Mouse (Mus musculus) left cerebral cortex, adult 2 months (tissue): ENCODE measurements around the gene Tmem161a. TPM values are rescaled to one million over a fixed set of nuclear protein-coding genes. Genes with fewer than 3 reads are reported as not detected.

Experiments used
- DNase-seq, 2 experiments: peaks; one replicate each; pipeline ENCODE4 v3.0.0; 2021 to 2022; ENCODE audit warnings: low spot score in 2 of 2, mixed read lengths in 1 of 2; ENCODE audit errors: extremely low spot score in 1 of 2
- H3K27ac ChIP-seq: fragments of 200-600 bp; 2 replicates; pipeline ENCODE4 v1.8.1; 2022
- H3K4me3 ChIP-seq: fragments of 200-600 bp; 2 replicates; pipeline ENCODE4 v1.8.1; 2022
- CTCF ChIP-seq: fragments of 200-600 bp; IDR thresholded peaks from 2 replicates; pipeline ENCODE4 v1.8.1; 2022; ENCODE audit warnings: antibody characterized with exemption, mild to moderate bottlenecking, moderate library complexity
- intact Hi-C: fragments of 180-260 bp; cut with DNase I; formaldehyde crosslinking; loops from one replicate; pipeline ENCODE4 v1.15.1; 2025
- total RNA-seq, 2 experiments: library from RNA; stranded (reverse); gene quantifications; 2 replicates each; pipeline ENCODE4 v1.2.3; 2021

Tmem161a gene
- total RNA-seq, 2 experiments from 2014 or later, result 46.1 to 52.1 TPM

DNA sequence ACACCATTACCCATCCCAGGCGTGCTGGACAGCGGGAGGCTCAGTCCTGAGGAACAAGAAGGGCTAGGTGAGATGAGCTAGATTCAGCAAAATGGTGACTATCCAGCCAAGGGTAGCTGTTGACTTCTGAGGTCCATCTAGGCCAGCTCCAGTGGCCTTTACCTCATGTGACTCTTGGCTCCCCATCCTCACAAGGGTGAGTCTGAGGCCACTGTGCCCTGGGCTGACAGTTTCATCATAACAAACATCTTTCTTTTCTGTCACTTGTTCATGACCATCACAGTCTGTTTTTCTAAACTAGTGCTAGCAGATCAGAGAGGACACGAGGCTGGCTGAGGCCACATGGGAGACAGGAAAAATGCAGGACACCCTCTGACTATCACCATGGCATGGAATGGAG, 22.0 kb downstream of the Tmem161a start:
- intact Hi-C loops, result no loop called here
- Histone ChIP-seq H3K27ac (no peak overlapping the region), H3K4me3 (no peak overlapping the region)
- DNase-seq, result no peak
- no peak for TF ChIP-seq CTCF

DNA sequence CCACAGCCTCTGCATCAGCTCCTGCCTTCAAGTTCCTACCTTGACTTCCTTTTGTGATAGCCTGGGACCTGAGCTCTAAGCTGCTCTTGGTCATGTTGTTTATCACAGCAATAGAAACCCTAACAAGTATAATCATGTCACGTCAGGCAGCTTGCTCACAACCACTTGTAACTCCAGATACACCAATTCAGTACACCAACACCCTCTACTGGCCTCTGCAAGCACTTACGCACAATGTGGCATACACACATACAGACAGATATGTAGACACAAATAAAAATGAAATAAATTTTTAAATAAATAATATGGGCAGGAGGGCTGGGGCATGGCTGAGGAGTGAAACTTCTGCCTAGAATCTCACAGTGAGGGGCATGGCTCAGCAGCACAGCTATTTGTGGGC, 23.6 kb downstream of the Tmem161a start:
- Histone ChIP-seq H3K4me3 (no peak overlapping the region), H3K27ac (no peak overlapping the region)
- TF ChIP-seq CTCF, result no peak; the same call in 1 of the 2 replicates
- DNase-seq, result no peak
- intact Hi-C loops, result no loop called here

- DNase-seq, result no peak
- intact Hi-C loops, result no loop called here
- H3K27ac ChIP-seq, result no peak overlapping the region
- H3K4me3 ChIP-seq, result no peak overlapping the region
- TF ChIP-seq CTCF, result no peak
Measured at GRCm38 (mm10) chr8:70197603-70198002, 25.4 kb downstream of the Tmem161a start.

- Histone ChIP-seq H3K27ac (peak overlapping the region; percentile 36), H3K4me3 (no peak overlapping the region)
- TF ChIP-seq CTCF, result peak; percentile 57
- intact Hi-C loops, result loop anchor here (1.0 kb wide), 1 partner anchor 23 kb away; no protein-coding TSS in a partner anchor
- peak; percentile 28 to 34 for DNase-seq
Measured at GRCm38 (mm10) chr8:70200098-70200681, 28.0 kb downstream of the Tmem161a start.

DNA sequence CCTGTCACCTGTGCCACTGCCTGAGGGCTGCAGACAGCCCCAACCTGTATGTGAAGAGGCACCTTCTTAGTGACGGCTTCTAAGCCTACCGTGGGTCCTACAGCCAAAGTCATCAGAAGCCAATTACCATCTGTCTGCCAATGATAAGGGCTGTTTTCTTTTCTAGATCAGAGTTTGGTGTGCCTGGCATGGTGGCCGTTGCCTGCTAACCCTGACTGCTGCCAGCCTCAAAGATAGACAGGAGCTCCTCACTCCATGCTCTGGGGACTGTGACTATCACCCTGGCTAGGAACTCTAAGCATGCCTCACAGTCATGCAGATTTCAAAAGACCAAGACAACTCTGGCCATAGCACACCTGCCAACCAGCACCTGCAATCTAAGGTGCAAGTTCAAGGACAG, 29.3 kb downstream of the Tmem161a start:
- intact Hi-C loops, result no loop called here
- Histone ChIP-seq H3K4me3 (no peak overlapping the region), H3K27ac (no peak overlapping the region)
- TF ChIP-seq CTCF, result no peak
- DNase-seq, result no peak

- no peak for TF ChIP-seq CTCF
- intact Hi-C loops, result no loop called here
- no peak for DNase-seq
- H3K4me3 ChIP-seq, result no peak overlapping the region
- peak overlapping the region; percentile 45 for H3K27ac ChIP-seq
Measured at GRCm38 (mm10) chr8:70203072-70203471, 30.9 kb downstream of the Tmem161a start.

DNA sequence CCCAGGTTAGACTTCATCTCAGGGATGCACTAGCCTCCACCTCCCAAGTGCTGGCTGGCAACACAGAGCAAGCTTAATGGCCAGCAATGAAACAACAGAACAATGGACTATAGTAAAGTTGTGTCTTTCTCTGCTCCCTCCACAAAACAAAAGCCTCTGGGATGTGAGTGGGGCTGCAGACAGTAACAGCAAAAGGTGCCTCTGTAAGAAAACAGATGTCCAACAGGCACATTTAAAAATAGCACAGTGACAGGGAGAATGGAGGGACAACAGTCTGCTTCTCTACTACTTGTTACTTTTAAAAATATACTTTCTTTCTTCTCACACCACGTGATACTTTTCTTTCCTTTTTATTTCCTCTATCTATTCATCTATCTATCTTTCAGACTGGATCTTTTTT, 32.6 kb downstream of the Tmem161a start:
- no peak for TF ChIP-seq CTCF
- H3K4me3 ChIP-seq, result no peak overlapping the region
- intact Hi-C loops, result no loop called here
- no peak overlapping the region for H3K27ac ChIP-seq
- DNase-seq, result no peak

DNA sequence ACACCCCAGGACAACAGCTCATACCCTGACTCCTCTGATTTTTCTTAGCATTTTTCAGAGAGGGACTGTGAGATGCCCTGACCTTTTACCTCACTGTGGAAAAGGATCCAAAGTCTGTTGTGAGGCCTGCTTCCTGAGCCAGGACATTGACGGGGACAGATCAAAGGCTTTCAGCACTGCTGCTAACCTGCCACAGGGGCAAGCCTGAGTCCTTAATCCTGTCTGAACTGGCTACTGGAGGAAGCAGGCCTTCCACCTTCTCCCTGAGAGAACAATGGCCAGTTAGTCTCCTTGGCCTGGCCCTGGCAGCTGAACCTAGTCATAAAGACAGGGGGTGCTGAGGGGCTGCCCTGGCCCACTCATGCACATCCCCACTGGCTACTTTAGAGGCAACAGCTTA, 36.0 kb downstream of the Tmem161a start:
- TF ChIP-seq CTCF, result no peak; the same call in 1 of the 2 replicates
- Histone ChIP-seq H3K4me3 (no peak overlapping the region), H3K27ac (no peak overlapping the region)
- intact Hi-C loops, result no loop called here
- DNase-seq, result no peak

DNA sequence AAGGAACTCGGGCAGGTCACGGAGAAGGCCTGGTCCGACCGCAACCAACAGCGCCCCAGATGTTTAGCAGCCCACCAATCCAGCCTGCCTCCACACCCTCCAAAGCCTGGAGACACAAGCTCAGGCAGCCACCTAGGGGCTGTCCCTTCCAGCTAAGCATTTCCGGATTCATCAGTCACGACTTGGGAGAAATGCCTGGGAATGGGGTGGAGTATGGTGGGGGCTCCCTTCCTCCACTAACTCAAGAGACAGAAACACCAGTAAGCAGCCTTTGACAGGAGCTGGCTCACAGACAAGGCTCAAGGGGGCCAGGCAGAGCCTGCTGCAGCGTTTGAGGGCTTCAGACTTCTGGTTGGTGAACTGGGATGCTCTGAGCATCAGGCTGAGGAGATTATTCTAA, 38.4 kb downstream of the Tmem161a start:
- peak overlapping the region; percentile 61 for H3K27ac ChIP-seq
- DNase-seq, result peak; percentile 34 to 36
- peak overlapping the region; percentile 91 for H3K4me3 ChIP-seq
- intact Hi-C loops, result loop anchor here (2.0 kb wide), 1 partner anchor 24 kb away; the partner anchor contains the start of genes Armc6 and Sugp2
- TF ChIP-seq CTCF, result peak; percentile 8

DNA sequence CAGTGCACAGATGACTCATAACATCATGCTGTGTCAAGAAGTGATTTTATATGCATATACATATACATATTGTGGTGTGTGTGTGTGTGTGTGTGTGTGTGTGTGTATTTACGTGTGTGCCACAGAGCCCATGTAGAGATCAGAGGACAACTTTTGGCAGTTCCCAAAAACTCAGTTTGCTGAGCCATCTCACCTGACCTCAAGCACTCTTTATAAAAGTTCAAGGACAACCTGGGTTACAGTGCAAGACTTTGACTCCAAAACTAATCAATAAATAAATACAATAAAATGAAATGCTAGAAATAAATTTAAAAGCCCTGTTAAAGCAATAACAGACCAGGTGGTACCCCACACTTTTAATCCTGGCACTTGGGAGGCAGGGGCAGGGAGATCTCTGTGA, 39.1 kb downstream of the Tmem161a start:
- peak overlapping the region; percentile 80 for H3K27ac ChIP-seq
- no peak for TF ChIP-seq CTCF
- no peak for DNase-seq
- intact Hi-C loops, result loop anchor here (2.0 kb wide), 1 partner anchor 24 kb away; the partner anchor contains the start of genes Armc6 and Sugp2
- H3K4me3 ChIP-seq, result peak overlapping the region; percentile 91

- Histone ChIP-seq H3K27ac (peak overlapping the region; percentile 80), H3K4me3 (peak overlapping the region; percentile 91)
- DNase-seq, result no peak
- intact Hi-C loops, result loop anchor here (2.0 kb wide), 1 partner anchor 23 kb away; the partner anchor contains the start of genes Armc6 and Sugp2
- TF ChIP-seq CTCF, result no peak
Measured at GRCm38 (mm10) chr8:70211726-70212111, 39.6 kb downstream of the Tmem161a start.

GRCm38 (mm10) chr8:70212112-70213055, 40.2 kb downstream of the Tmem161a start, which contains the start of gene Slc25a42:
TSS of gene Slc25a42 (minus strand) at chr8:70212305.
- H3K27ac ChIP-seq, result peak within 1 kb of the TSS; percentile 85
- no peak; the same call in 1 of the 2 replicates for TF ChIP-seq CTCF
- intact Hi-C loops, result no loop called here
- peak within 1 kb of the TSS; percentile 91 for H3K4me3 ChIP-seq
- peak; percentile 96 to 98 for DNase-seq
